Mouse (Mus musculus) heart, adult 11 months (tissue): ENCODE results near the gene Spin2g.
"Not testable (repeated sequence)": the region's sequence is repeated elsewhere in the genome, so short reads cannot be mapped to it uniquely, and the experiment has no call there.

Experiments
- DNase-seq: peaks from one replicate; pipeline ENCODE4 v3.0.0; 2022

The Spin2g gene

DNA sequence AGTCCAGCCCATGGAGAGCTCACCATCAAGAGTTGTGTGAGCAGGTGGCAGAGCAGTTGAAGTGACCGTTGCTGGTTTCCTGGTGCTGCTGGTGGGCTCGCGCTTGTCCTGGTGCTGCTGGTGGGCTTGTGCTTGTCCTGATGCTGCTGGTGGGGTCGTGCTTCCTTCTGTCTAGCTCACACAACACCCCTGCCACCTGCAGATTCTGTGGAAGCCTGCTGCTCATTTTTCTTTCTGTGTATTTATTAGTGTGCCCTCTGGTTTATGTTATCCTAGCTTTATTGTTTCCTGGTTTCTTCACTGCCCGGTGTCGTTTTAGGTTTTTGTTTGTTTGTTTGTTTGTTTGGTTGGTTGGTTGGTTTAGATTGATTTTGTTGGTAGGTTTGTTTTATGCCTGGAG lies at the start of gene Spin2g:
Gene Spin2g (minus strand): TSS at position 101 of the 400 bp plus-strand sequence.
- not testable (repeated sequence) for DNase-seq
